Mouse (Mus musculus): ENCODE measurements around the gene Thumpd1. TPM values are rescaled to one million over a fixed set of nuclear protein-coding genes. Genes with fewer than 3 reads are reported as not detected.
"Not testable (repeated sequence)": the region's sequence is repeated elsewhere in the genome, so short reads cannot be mapped to it uniquely, and the experiment has no call there.

The Thumpd1 gene
- polyA plus RNA-seq, 2 experiments, result 43.6 to 76.5 TPM

- ATAC-seq (ENCODE audit: low FRiP score, low read depth) (no peak), DNase-seq (ENCODE audit: low spot score) (no peak)
- WGBS, result 42% methylated on average over 11 of the region's 11 CpGs
- Histone ChIP-seq H3K4me1 (ENCODE audit: control insufficient read depth, insufficient read depth, low read length) (no peaks in the 10 kb centered on the region), H3K4me3 (replicated peaks; ENCODE audit: low read length) (no peak within 1 kb of the TSS), H3K9ac (ENCODE audit: low read depth, low read length, severe bottlenecking) (no peak within 1 kb of the TSS), H3K36me3 (ENCODE audit: control insufficient read depth, insufficient read depth, low read length) (no peaks in the 10 kb centered on the region), H3K27ac (replicated peaks; ENCODE audit: low read depth, low read length) (no peak within 1 kb of the TSS), H3K9me3 (ENCODE audit: control insufficient read depth, low read length) (no peaks in the 10 kb centered on the region), H3K4me2 (replicated peaks; ENCODE audit: low read depth, low read length, severe bottlenecking) (no peak within 1 kb of the TSS), H3K27me3 (ENCODE audit: control insufficient read depth, insufficient read depth, low read length) (no peaks in the 10 kb centered on the region)
- no peak for TF ChIP-seq POLR2A (IDR thresholded peaks at IDR 0.05; ENCODE audit: borderline replicate concordance, extremely low read depth, insufficient read depth, insufficient read length)
Measured at GRCm38 (mm10) chr7:119760527-119760951, 39.9 kb upstream of the Thumpd1 start, which contains the start of gene Acsm3. TSS of gene Acsm3 (plus strand) at chr7:119760923.

GRCm38 (mm10) chr7:119753696-119754095, 33.1 kb upstream of the Thumpd1 start:
- Histone ChIP-seq H3K4me3 (replicated peaks; ENCODE audit: low read length) (no peak overlapping the region), H3K4me2 (replicated peaks; ENCODE audit: low read depth, low read length, severe bottlenecking) (no peak overlapping the region), H3K36me3 (ENCODE audit: control insufficient read depth, insufficient read depth, low read length) (no peaks in the 10 kb centered on the region), H3K27ac (replicated peaks; ENCODE audit: low read depth, low read length) (no peak overlapping the region), H3K9me3 (ENCODE audit: control insufficient read depth, low read length) (no peaks in the 10 kb centered on the region), H3K27me3 (ENCODE audit: control insufficient read depth, insufficient read depth, low read length) (no peaks in the 10 kb centered on the region), H3K9ac (ENCODE audit: low read depth, low read length, severe bottlenecking) (no peak overlapping the region), H3K4me1 (ENCODE audit: control insufficient read depth, insufficient read depth, low read length) (no peaks in the 10 kb centered on the region)
- 82% methylated on average over 1 of the region's 1 CpGs for WGBS
- ATAC-seq (ENCODE audit: low FRiP score, low read depth), result no peak
- TF ChIP-seq POLR2A (IDR thresholded peaks at IDR 0.05; ENCODE audit: borderline replicate concordance, extremely low read depth, insufficient read depth, insufficient read length), result no peak
- DNase-seq (ENCODE audit: low spot score), result no peak

GRCm38 (mm10) chr7:119749942-119750341, 29.3 kb upstream of the Thumpd1 start:
- Histone ChIP-seq H3K27me3 (ENCODE audit: control insufficient read depth, insufficient read depth, low read length) (no peaks in the 10 kb centered on the region), H3K4me2 (replicated peaks; ENCODE audit: low read depth, low read length, severe bottlenecking) (no peak overlapping the region), H3K9me3 (ENCODE audit: control insufficient read depth, low read length) (no peaks in the 10 kb centered on the region), H3K36me3 (ENCODE audit: control insufficient read depth, insufficient read depth, low read length) (no peaks in the 10 kb centered on the region), H3K27ac (replicated peaks; ENCODE audit: low read depth, low read length) (no peak overlapping the region), H3K4me1 (ENCODE audit: control insufficient read depth, insufficient read depth, low read length) (no peaks in the 10 kb centered on the region), H3K9ac (ENCODE audit: low read depth, low read length, severe bottlenecking) (no peak overlapping the region), H3K4me3 (replicated peaks; ENCODE audit: low read length) (no peak overlapping the region)
- ATAC-seq (ENCODE audit: low FRiP score, low read depth), result no peak
- no peak for TF ChIP-seq POLR2A (IDR thresholded peaks at IDR 0.05; ENCODE audit: borderline replicate concordance, extremely low read depth, insufficient read depth, insufficient read length)
- WGBS, result 67% methylated on average over 2 of the region's 2 CpGs
- no peak for DNase-seq (ENCODE audit: low spot score)

GRCm38 (mm10) chr7:119748761-119749160, 28.2 kb upstream of the Thumpd1 start:
- no peaks in the 10 kb centered on the region for H3K36me3 ChIP-seq (ENCODE audit: control insufficient read depth, insufficient read depth, low read length)
- H3K4me1 ChIP-seq (ENCODE audit: control insufficient read depth, insufficient read depth, low read length), result no peaks in the 10 kb centered on the region
- H3K4me2 ChIP-seq (replicated peaks; ENCODE audit: low read depth, low read length, severe bottlenecking), result no peak overlapping the region
- WGBS, result 78% methylated on average over 1 of the region's 2 CpGs
- TF ChIP-seq POLR2A (IDR thresholded peaks at IDR 0.05; ENCODE audit: borderline replicate concordance, extremely low read depth, insufficient read depth, insufficient read length), result no peak
- H3K27ac ChIP-seq (replicated peaks; ENCODE audit: low read depth, low read length), result no peak overlapping the region
- H3K9me3 ChIP-seq (ENCODE audit: control insufficient read depth, low read length), result no peaks in the 10 kb centered on the region
- no peak overlapping the region for H3K9ac ChIP-seq (ENCODE audit: low read depth, low read length, severe bottlenecking)
- H3K27me3 ChIP-seq (ENCODE audit: control insufficient read depth, insufficient read depth, low read length), result no peaks in the 10 kb centered on the region
- DNase-seq (ENCODE audit: low spot score) (no peak), ATAC-seq (ENCODE audit: low FRiP score, low read depth) (no peak)
- no peak overlapping the region for H3K4me3 ChIP-seq (replicated peaks; ENCODE audit: low read length)

DNA sequence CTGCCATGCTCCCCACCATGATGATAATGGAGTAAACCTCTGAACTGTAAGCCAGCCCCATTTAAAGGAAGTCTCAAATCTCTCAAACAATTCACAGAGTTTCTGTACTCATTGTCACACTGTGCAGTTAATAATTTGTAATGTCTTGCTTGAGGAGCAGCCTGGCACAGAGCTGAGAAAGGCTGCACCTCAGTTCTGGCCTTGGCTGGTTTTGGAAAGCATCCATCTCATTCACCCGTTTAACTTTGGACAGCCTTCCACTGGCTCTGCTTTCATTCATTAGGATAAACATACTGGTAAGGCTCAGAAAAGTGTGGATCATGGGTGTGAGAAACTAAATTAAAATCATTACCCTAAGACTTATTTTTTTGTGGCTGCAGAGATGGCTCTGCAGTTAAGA, 25.3 kb upstream of the Thumpd1 start:
- Histone ChIP-seq H3K36me3 (ENCODE audit: control insufficient read depth, insufficient read depth, low read length) (no peaks in the 10 kb centered on the region), H3K27ac (replicated peaks; ENCODE audit: low read depth, low read length) (no peak overlapping the region), H3K4me1 (ENCODE audit: control insufficient read depth, insufficient read depth, low read length) (no peaks in the 10 kb centered on the region), H3K27me3 (ENCODE audit: control insufficient read depth, insufficient read depth, low read length) (no peaks in the 10 kb centered on the region), H3K4me3 (replicated peaks; ENCODE audit: low read length) (no peak overlapping the region), H3K9me3 (ENCODE audit: control insufficient read depth, low read length) (no peaks in the 10 kb centered on the region), H3K9ac (ENCODE audit: low read depth, low read length, severe bottlenecking) (no peak overlapping the region), H3K4me2 (replicated peaks; ENCODE audit: low read depth, low read length, severe bottlenecking) (no peak overlapping the region)
- no peak for ATAC-seq (ENCODE audit: low FRiP score, low read depth)
- no peak for TF ChIP-seq POLR2A (IDR thresholded peaks at IDR 0.05; ENCODE audit: borderline replicate concordance, extremely low read depth, insufficient read depth, insufficient read length)
- WGBS, result 89% methylated on average over 1 of the region's 1 CpGs
- DNase-seq (ENCODE audit: low spot score), result no peak

- DNase-seq (ENCODE audit: low spot score) (no peak), ATAC-seq (ENCODE audit: low FRiP score, low read depth) (no peak)
- Histone ChIP-seq H3K27ac (replicated peaks; ENCODE audit: low read depth, low read length) (no peak overlapping the region), H3K4me3 (replicated peaks; ENCODE audit: low read length) (peak overlapping the region; percentile 13), H3K9me3 (ENCODE audit: control insufficient read depth, low read length) (no peaks in the 10 kb centered on the region), H3K9ac (ENCODE audit: low read depth, low read length, severe bottlenecking) (peak overlapping the region; percentile 31; the same call in 1 of the 2 replicates), H3K36me3 (ENCODE audit: control insufficient read depth, insufficient read depth, low read length) (no peaks in the 10 kb centered on the region), H3K27me3 (ENCODE audit: control insufficient read depth, insufficient read depth, low read length) (no peaks in the 10 kb centered on the region), H3K4me1 (ENCODE audit: control insufficient read depth, insufficient read depth, low read length) (no peaks in the 10 kb centered on the region), H3K4me2 (replicated peaks; ENCODE audit: low read depth, low read length, severe bottlenecking) (peak overlapping the region; percentile 32; the same call in 1 of the 2 replicates)
- whole genome bisulfite sequencing, result 7% methylated on average over 32 of the region's 34 CpGs
- no peak for TF ChIP-seq POLR2A (IDR thresholded peaks at IDR 0.05; ENCODE audit: borderline replicate concordance, extremely low read depth, insufficient read depth, insufficient read length)
Measured at GRCm38 (mm10) chr7:119744321-119744720, 23.7 kb upstream of the Thumpd1 start.

- ATAC-seq (ENCODE audit: low FRiP score, low read depth), result peak; percentile 68; the same call in 1 of the 2 replicates
- not testable (repeated sequence) for H3K4me1 ChIP-seq (ENCODE audit: control insufficient read depth, insufficient read depth, low read length); H3K9me3 ChIP-seq (ENCODE audit: control insufficient read depth, low read length); DNase-seq (ENCODE audit: low spot score); H3K36me3 ChIP-seq (ENCODE audit: control insufficient read depth, insufficient read depth, low read length); H3K27ac ChIP-seq (replicated peaks; ENCODE audit: low read depth, low read length); H3K27me3 ChIP-seq (ENCODE audit: control insufficient read depth, insufficient read depth, low read length)
- under 1% methylated on average over 15 of the region's 44 CpGs for WGBS
- H3K4me2 ChIP-seq (replicated peaks; ENCODE audit: low read depth, low read length, severe bottlenecking), result peak overlapping the region; percentile 43
- H3K9ac ChIP-seq (ENCODE audit: low read depth, low read length, severe bottlenecking), result peak overlapping the region; percentile 45
- peak overlapping the region; percentile 32 for H3K4me3 ChIP-seq (replicated peaks; ENCODE audit: low read length)
Measured at GRCm38 (mm10) chr7:119739798-119740468, 19.3 kb upstream of the Thumpd1 start.

All from limb, embryonic 14.5 days (tissue).